Mouse (Mus musculus): ENCODE results near the gene Gm21970.

DNA sequence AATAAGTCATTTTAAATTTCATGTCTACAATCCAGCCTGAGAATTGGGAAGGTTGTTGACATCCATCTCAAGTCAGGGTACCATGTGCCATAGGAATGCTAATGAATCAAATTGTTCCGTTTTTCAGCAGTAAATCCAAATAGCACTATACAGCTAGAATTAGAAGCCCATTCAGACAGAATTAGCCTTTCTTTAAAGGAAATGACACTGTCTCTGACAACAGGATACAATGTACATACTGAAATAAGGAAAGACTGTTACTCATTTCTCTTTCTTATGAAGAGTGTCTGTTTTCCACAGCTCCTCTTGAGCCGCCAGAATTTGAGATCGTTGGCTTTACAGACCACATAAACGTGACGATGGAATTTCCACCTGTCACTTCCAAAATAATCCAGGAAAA, at the start of gene Gm21970:
- no peak for TF ChIP-seq CTCF (IDR thresholded peaks at IDR 0.05; ENCODE audit: low read depth, low read length)
- no peak for TF ChIP-seq GATA1 (IDR thresholded peaks at IDR 0.05; ENCODE audit: borderline replicate concordance, low read length)
- no peak for TF ChIP-seq TAL1 (conservative IDR thresholded peaks at IDR 0.05; ENCODE audit: low read depth, low read length)

Data from G1E (cell line).